Mouse (Mus musculus): Measurements from ENCODE around the gene Phf21b. TPM values are rescaled to one million over a fixed set of nuclear protein-coding genes. Genes with fewer than 3 reads are reported as not detected.

Gene Phf21b
- polyA plus RNA-seq, 1 experiment: 0.01 TPM

- Histone ChIP-seq H3K36me3 (ENCODE audit: control insufficient read depth) (no peaks in the 10 kb centered on the region), H3K4me3 (replicated peaks) (no peak overlapping the region), H3K4me1 (ENCODE audit: control insufficient read depth) (no peaks in the 10 kb centered on the region), H3K27me3 (ENCODE audit: control insufficient read depth) (no peaks in the 10 kb centered on the region), H3K9me3 (ENCODE audit: control insufficient read depth, low read length) (no peaks in the 10 kb centered on the region)
- TF ChIP-seq GATA1 (IDR thresholded peaks at IDR 0.05; ENCODE audit: low read length): no peak
- TF ChIP-seq TAL1 (IDR thresholded peaks at IDR 0.05; ENCODE audit: low read length): no peak
Observed at GRCm38 (mm10) chr15:84873867-84874266, 18.0 kb upstream of the Phf21b start.

- Histone ChIP-seq H3K27me3 (ENCODE audit: control insufficient read depth) (no peaks in the 10 kb centered on the region), H3K9me3 (ENCODE audit: control insufficient read depth, low read length) (no peaks in the 10 kb centered on the region), H3K36me3 (ENCODE audit: control insufficient read depth) (no peaks in the 10 kb centered on the region), H3K4me3 (replicated peaks) (no peak overlapping the region), H3K4me1 (ENCODE audit: control insufficient read depth) (no peaks in the 10 kb centered on the region)
- no peak for TF ChIP-seq GATA1 (IDR thresholded peaks at IDR 0.05; ENCODE audit: low read length)
- TF ChIP-seq TAL1 (IDR thresholded peaks at IDR 0.05; ENCODE audit: low read length): no peak
Observed at GRCm38 (mm10) chr15:84873079-84873478, 17.2 kb upstream of the Phf21b start.

DNA sequence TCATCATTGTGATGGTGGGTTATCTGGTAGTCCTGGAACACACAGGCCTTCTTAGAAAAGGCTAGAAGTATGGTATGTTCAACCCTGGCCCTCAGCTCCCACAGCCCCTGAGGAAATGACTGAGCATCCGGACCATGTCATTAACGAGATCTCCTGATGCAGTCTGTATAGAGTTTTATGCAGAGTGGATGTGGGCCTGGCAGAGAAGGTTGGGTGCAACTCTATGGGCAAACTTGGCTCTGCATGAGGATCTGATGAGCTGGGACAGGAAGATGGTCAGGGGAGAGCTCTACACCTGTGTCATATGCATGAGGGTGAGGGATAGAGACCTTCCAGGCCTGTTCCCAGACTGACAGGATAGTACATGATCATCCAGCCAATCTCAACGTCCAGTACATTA, 16.0 kb upstream of the Phf21b start:
- H3K4me3 ChIP-seq (replicated peaks): no peak overlapping the region
- TF ChIP-seq GATA1 (IDR thresholded peaks at IDR 0.05; ENCODE audit: low read length) (no peak), TAL1 (IDR thresholded peaks at IDR 0.05; ENCODE audit: low read length) (no peak)
- no peaks in the 10 kb centered on the region for H3K27me3 ChIP-seq (ENCODE audit: control insufficient read depth)
- H3K4me1 ChIP-seq (ENCODE audit: control insufficient read depth): no peaks in the 10 kb centered on the region
- no peaks in the 10 kb centered on the region for H3K9me3 ChIP-seq (ENCODE audit: control insufficient read depth, low read length)
- no peaks in the 10 kb centered on the region for H3K36me3 ChIP-seq (ENCODE audit: control insufficient read depth)

GRCm38 (mm10) chr15:84861911-84862310, 6.1 kb upstream of the Phf21b start:
- H3K9me3 ChIP-seq (ENCODE audit: control insufficient read depth, low read length): no peaks in the 10 kb centered on the region
- no peak for TF ChIP-seq TAL1 (IDR thresholded peaks at IDR 0.05; ENCODE audit: low read length)
- no peak for TF ChIP-seq GATA1 (IDR thresholded peaks at IDR 0.05; ENCODE audit: low read length)
- H3K27me3 ChIP-seq (ENCODE audit: control insufficient read depth): peaks cover 20% of the 10 kb centered on the region
- H3K4me3 ChIP-seq (replicated peaks): no peak overlapping the region
- no peaks in the 10 kb centered on the region for H3K36me3 ChIP-seq (ENCODE audit: control insufficient read depth)
- no peaks in the 10 kb centered on the region for H3K4me1 ChIP-seq (ENCODE audit: control insufficient read depth)

- Histone ChIP-seq H3K9me3 (ENCODE audit: control insufficient read depth, low read length) (no peaks in the 10 kb centered on the region; the same call in 1 of the 2 replicates), H3K4me3 (replicated peaks) (no peak overlapping the region), H3K4me1 (ENCODE audit: control insufficient read depth) (peaks cover 16% of the 10 kb centered on the region), H3K27me3 (ENCODE audit: control insufficient read depth) (peaks cover 63% of the 10 kb centered on the region), H3K36me3 (ENCODE audit: control insufficient read depth) (no peaks in the 10 kb centered on the region)
- TF ChIP-seq TAL1 (IDR thresholded peaks at IDR 0.05; ENCODE audit: low read length): no peak
- no peak for TF ChIP-seq GATA1 (IDR thresholded peaks at IDR 0.05; ENCODE audit: low read length)
Observed at GRCm38 (mm10) chr15:84857623-84858022, 1.8 kb upstream of the Phf21b start.

- TF ChIP-seq TAL1 (IDR thresholded peaks at IDR 0.05; ENCODE audit: low read length) (no peak), GATA1 (IDR thresholded peaks at IDR 0.05; ENCODE audit: low read length) (no peak)
- peaks cover 16% of the 10 kb centered on the region for H3K4me1 ChIP-seq (ENCODE audit: control insufficient read depth)
- H3K9me3 ChIP-seq (ENCODE audit: control insufficient read depth, low read length): no peaks in the 10 kb centered on the region; the same call in 1 of the 2 replicates
- peaks cover 81% of the 10 kb centered on the region for H3K27me3 ChIP-seq (ENCODE audit: control insufficient read depth)
- H3K36me3 ChIP-seq (ENCODE audit: control insufficient read depth): no peaks in the 10 kb centered on the region
- peak overlapping the region; percentile 56 for H3K4me3 ChIP-seq (replicated peaks)
Observed at GRCm38 (mm10) chr15:84854921-84855901, 638 bp downstream of the Phf21b start.

DNA sequence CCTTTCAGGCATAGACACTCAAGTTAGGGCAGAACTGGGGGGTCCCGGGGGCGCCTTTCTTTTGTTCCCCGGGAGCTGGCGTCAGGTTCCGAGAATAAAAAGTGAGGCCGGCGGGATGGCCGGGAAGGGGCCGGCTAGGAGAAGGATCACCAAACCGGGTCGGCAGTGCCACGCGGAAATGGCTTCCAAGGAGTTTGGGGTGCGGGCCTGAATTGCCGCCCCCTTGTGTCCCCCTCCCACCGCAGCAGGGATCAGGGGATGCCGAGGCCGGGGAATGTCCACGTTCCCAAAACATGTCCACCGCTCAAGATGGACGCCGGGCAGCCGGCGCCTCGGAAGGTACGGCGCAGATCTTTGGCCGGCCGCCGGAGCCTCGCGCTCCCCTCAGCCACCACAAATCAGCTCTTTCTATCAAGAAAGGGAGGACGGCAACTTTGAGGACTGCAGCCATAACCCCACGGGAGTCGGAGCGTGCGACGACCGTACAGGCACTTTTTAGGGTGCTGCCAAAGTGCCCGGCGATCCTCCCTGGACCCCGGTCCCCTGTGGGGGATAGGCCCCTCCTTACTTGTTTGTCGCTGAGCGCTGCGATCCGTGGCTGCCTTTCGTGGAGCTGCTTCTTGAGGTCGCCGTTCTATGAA, 1.6 kb downstream of the Phf21b start:
- Histone ChIP-seq H3K4me1 (ENCODE audit: control insufficient read depth) (peaks cover 16% of the 10 kb centered on the region), H3K27me3 (ENCODE audit: control insufficient read depth) (peaks cover 81% of the 10 kb centered on the region), H3K9me3 (ENCODE audit: control insufficient read depth, low read length) (no peaks in the 10 kb centered on the region; the same call in 1 of the 2 replicates), H3K4me3 (replicated peaks) (peak overlapping the region; percentile 20), H3K36me3 (ENCODE audit: control insufficient read depth) (no peaks in the 10 kb centered on the region)
- TF ChIP-seq TAL1 (IDR thresholded peaks at IDR 0.05; ENCODE audit: low read length) (no peak), GATA1 (IDR thresholded peaks at IDR 0.05; ENCODE audit: low read length) (no peak)

DNA sequence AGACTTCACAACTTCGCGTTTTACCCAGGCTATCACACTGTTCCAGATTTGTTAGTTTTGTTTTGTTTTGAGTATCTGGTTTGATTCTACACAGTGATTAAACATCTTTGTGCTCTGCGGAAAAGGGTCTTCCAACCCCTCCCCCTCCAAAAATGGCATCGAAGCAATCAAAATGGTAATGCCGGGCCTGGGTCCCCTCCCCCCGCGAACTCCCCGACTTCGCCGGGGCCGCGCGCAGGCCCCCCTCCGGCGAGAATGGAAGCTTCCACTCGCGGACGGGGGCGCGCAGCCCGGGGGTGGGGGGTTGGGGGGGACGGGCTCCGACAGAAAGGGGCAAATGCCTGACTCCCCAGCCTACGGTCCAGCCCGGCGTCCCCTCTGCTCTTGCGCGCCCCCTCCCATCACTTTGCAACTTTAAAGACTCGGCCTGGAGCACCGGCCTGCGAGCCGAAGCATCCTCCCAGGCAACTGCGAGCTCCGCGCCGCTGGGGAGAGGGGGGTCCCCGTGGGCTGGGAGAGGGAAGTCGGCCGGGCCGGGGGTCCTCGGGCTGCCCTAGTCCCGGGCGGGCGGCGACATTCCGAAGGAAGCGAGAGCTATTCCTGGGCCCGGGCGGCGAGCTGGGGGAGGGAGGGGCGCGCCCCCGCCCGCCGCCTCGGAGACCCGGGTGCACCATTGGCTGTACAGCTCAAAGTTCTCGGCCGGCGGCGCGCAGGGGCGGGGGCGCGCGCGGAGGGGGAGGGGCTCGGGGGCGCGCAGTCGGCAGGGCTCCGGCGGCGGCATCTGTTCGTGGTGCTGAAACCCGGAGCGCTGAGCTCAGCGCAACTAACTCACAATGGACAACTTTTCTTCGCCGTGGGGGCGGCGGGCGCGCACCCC, 2.4 kb downstream of the Phf21b start:
- H3K9me3 ChIP-seq (ENCODE audit: control insufficient read depth, low read length): no peaks in the 10 kb centered on the region; the same call in 1 of the 2 replicates
- peaks cover 16% of the 10 kb centered on the region for H3K4me1 ChIP-seq (ENCODE audit: control insufficient read depth)
- no peak for TF ChIP-seq TAL1 (IDR thresholded peaks at IDR 0.05; ENCODE audit: low read length)
- no peak for TF ChIP-seq GATA1 (IDR thresholded peaks at IDR 0.05; ENCODE audit: low read length)
- H3K27me3 ChIP-seq (ENCODE audit: control insufficient read depth): peaks cover 77% of the 10 kb centered on the region
- H3K36me3 ChIP-seq (ENCODE audit: control insufficient read depth): no peaks in the 10 kb centered on the region
- peak overlapping the region; percentile 44 for H3K4me3 ChIP-seq (replicated peaks)
